Mouse (Mus musculus) G1E (cell line): ENCODE results near the gene Polr2l. TPM values are rescaled to one million over a fixed set of nuclear protein-coding genes. Genes with fewer than 3 reads are reported as not detected.

Source experiments
- ATAC-seq: 2 replicates; pipeline ENCODE4 v1.8.0; 2016; ENCODE audit warnings: mild to moderate bottlenecking; ENCODE audit not compliant: insufficient number of reproducible peaks, poor library complexity, low FRiP score, severe bottlenecking; ENCODE audit errors: extremely low read depth
- DNase-seq: peaks from one replicate; pipeline ENCODE4 v3.0.0; 2012; ENCODE audit warnings: low spot score
- H3K27me3 ChIP-seq: 2 replicates; pipeline ENCODE4 v1.6.1; 2012; ENCODE audit warnings: mild to moderate bottlenecking, low read length, inconsistent platforms; ENCODE audit not compliant: insufficient read depth
- H3K36me3 ChIP-seq: replicated peaks from 2 replicates; pipeline ENCODE3; 2012; ENCODE audit warnings: mild to moderate bottlenecking, inconsistent platforms
- H3K4me1 ChIP-seq: 2 replicates; pipeline ENCODE4 v1.6.1; 2012; ENCODE audit warnings: low read depth, low read length, inconsistent platforms, mixed read lengths; ENCODE audit not compliant: insufficient read depth
- H3K4me3 ChIP-seq: 2 replicates; pipeline ENCODE4 v1.5.1; 2012; ENCODE audit warnings: low read depth, mild to moderate bottlenecking, inconsistent platforms, low read length, moderate library complexity, mixed read lengths
- H3K9me3 ChIP-seq: replicated peaks from 2 replicates; pipeline ENCODE4 v1.6.1; 2012; ENCODE audit warnings: inconsistent platforms
- CTCF ChIP-seq: IDR thresholded peaks from 2 replicates; pipeline ENCODE4 v1.5.1; 2012; ENCODE audit warnings: low read depth, low read length, inconsistent platforms, mixed read lengths
- GATA1 ChIP-seq: IDR thresholded peaks from 2 replicates; pipeline ENCODE4 v1.6.1; 2012; ENCODE audit warnings: borderline replicate concordance, low read length, inconsistent platforms, mixed read lengths
- GATA2 ChIP-seq: IDR thresholded peaks from 2 replicates; pipeline ENCODE4 v1.6.1; 2012; ENCODE audit warnings: low read depth, low read length, inconsistent platforms, borderline replicate concordance
- POLR2AphosphoS5 ChIP-seq: IDR thresholded peaks from 2 replicates; pipeline ENCODE4 v1.6.1; 2012; ENCODE audit warnings: low read depth, low read length, inconsistent platforms; ENCODE audit not compliant: insufficient replicate concordance
- TAL1 ChIP-seq: conservative IDR thresholded peaks from 2 replicates; pipeline ENCODE4 v1.6.1; 2012; ENCODE audit warnings: low read depth, low read length, inconsistent platforms, mixed read lengths
- polyA plus RNA-seq: library from polyadenylated mRNA; stranded (reverse); fragments of >175 nt; gene quantifications from 2 replicates; pipeline ENCODE4 v1.2.3, GENCODE M21; 2012
- total RNA-seq, 2 experiments: library from RNA; stranded (forward) in 1 of 2; stranded (reverse) in 1 of 2; fragments of 200-1000 nt in 1 of 2; fragments of >200 nt in 1 of 2; fragmentation: Nextera tagmentation in 1 of 2; gene quantifications; 2 replicates each; pipeline ENCODE4 v1.2.3; 2014 to 2017

Polr2l gene
- total RNA-seq (2014; fragmentation: Nextera tagmentation) (13.0 and 18.7 TPM in 2 replicates), total RNA-seq (2017) (61.0 and 66.9 TPM in 2 replicates), polyA plus RNA-seq (58.3 and 69.4 TPM in 2 replicates)

DNA sequence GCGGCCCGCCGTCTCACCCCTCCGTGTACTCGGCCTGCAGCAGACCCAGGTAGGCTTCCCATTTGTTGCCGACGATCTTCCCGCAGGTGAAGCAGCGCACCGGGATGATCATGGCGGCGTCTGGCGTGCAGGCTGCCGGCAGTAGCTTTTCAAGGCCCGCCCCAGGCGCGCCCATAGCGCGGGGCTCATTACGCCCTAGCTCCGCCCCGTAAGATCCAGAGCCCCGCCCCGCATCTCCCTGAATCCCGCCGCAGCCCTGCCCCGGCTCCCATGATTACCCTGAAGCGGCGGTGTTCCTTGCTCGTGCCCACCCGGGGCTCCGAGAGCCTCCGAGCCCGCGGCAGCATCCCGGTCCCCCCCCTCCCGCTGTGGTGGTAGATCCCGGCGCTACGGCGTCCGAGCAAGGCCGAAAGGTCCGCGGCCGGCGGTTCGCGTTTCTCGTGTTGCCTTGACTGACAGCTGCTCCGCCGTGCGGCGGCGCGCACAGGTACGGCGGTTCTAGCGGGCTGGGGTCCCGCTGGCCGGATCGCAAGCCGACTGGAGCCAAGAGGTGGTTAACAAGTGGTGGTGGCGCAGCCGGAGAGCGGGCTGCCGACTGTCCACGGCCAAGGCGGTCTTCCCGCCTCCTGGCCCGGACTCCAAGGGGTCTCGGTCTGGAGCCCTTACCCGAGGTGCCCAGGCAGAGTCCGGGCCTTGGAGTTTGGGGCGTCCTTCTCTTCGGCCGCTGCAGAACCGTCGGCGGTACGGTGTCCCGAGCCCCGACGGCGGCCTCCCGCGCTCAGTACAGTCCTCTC is at the start of gene Polr2l, which contains the start of gene Tspan4:
TSS of gene Polr2l (minus strand) at position 122 of the 794 bp plus-strand sequence.
TSS of gene Tspan4 (plus strand) at position 230 of the 794 bp plus-strand sequence.
- Histone ChIP-seq H3K9me3 (no peaks in the 10 kb centered on the region), H3K4me1 (peaks cover 68% of the 10 kb centered on the region), H3K27me3 (no peaks in the 10 kb centered on the region), H3K4me3 (peak within 1 kb of the TSS; percentile 84), H3K36me3 (peaks cover 54% of the 10 kb centered on the region)
- no peak for TF ChIP-seq CTCF
- ATAC-seq = peak; percentile 48
- peak; percentile 73 for DNase-seq

DNA sequence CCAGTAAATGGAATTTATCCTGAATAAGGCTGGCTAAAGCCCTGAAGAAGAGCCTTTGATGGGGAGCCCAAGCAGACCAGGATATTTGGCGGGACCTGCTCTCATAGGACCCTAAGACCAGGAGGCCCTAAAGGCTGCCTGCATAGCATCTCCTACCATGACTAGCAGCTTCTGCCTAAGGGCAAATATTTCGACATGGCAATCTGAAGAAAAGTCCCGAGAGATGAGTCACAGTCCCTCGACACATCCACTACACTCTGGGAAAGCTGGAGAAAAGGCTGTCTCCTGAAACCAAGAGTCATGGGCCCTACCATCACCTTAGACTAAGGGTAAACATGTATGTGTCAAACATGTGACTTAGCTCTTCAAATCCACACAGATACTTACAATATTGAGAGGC is 49.3 kb upstream of the Polr2l start:
- Histone ChIP-seq H3K9me3 (no peaks in the 10 kb centered on the region), H3K4me1 (peaks cover 10% of the 10 kb centered on the region; the same call in 1 of the 2 replicates), H3K27me3 (no peaks in the 10 kb centered on the region), H3K36me3 (peaks cover 98% of the 10 kb centered on the region), H3K4me3 (no peak overlapping the region)
- ATAC-seq (no peak), DNase-seq (no peak)
- no peak for TF ChIP-seq CTCF
- no peak for TF ChIP-seq GATA2
- TF ChIP-seq POLR2AphosphoS5 = no peak
- no peak for TF ChIP-seq GATA1

DNA sequence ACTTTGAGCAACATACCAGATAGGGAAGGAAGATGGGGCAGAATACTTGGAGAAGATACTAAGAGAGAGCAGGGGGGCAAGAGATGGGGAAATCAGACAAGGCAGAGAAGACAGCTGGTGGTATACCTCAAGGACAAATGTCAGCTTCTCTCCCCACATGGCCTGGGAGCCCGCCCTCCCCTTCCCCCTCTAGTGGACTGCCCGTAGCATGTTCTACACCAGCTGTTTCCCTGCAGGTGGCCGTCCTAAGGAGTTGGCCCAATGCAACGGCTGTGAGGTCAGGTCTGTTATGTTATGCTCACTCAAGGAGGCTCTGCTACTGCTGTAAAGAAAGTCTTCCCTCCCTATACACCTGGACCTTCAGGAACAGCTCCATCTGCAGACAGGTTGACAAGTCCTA is 48.1 kb upstream of the Polr2l start:
- no peaks in the 10 kb centered on the region for H3K9me3 ChIP-seq
- TF ChIP-seq CTCF (no peak), TAL1 (no peak), GATA2 (no peak), POLR2AphosphoS5 (no peak), GATA1 (no peak)
- ATAC-seq = no peak
- no peak for DNase-seq
- no peaks in the 10 kb centered on the region for H3K27me3 ChIP-seq
- H3K4me3 ChIP-seq = no peak overlapping the region
- peaks cover 98% of the 10 kb centered on the region for H3K36me3 ChIP-seq
- H3K4me1 ChIP-seq = peaks cover 16% of the 10 kb centered on the region

DNA sequence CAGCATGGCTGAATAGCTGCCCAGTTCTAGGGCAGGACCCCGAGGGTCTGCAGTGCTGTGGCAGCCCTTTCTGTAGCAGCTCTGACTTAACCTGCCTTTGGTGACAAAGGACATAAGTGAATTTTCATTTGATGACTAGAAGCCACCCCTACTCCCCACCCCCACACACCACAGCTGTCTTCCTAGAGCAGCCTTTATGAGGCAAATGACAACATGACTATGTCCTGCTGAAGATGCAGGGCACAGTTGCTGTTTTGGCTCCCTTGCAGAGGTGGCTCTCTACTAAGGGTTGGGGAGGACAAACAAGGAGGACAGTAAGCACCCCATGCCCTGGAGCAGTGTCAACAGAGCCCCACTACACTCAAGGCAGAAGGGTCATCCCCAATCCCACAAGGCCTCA is 44.9 kb upstream of the Polr2l start:
- Histone ChIP-seq H3K4me3 (no peak overlapping the region), H3K9me3 (no peaks in the 10 kb centered on the region), H3K27me3 (no peaks in the 10 kb centered on the region), H3K4me1 (peaks cover 10% of the 10 kb centered on the region), H3K36me3 (peaks cover 95% of the 10 kb centered on the region)
- ATAC-seq = no peak
- TF ChIP-seq GATA2 (no peak), CTCF (no peak), GATA1 (no peak), POLR2AphosphoS5 (no peak)
- DNase-seq = no peak

GRCm38 (mm10) chr7:141518926-141519325 is 44.0 kb upstream of the Polr2l start:
- no peaks in the 10 kb centered on the region for H3K27me3 ChIP-seq
- ATAC-seq (no peak), DNase-seq (no peak)
- no peaks in the 10 kb centered on the region for H3K9me3 ChIP-seq
- H3K36me3 ChIP-seq = peaks cover 89% of the 10 kb centered on the region
- TF ChIP-seq POLR2AphosphoS5 = no peak
- no peak for TF ChIP-seq GATA2
- TF ChIP-seq GATA1 = no peak
- no peak for TF ChIP-seq CTCF
- TF ChIP-seq TAL1 = no peak
- peaks cover 10% of the 10 kb centered on the region for H3K4me1 ChIP-seq
- no peak overlapping the region; the same call in 1 of the 2 replicates for H3K4me3 ChIP-seq

- ATAC-seq = no peak
- peaks cover 89% of the 10 kb centered on the region for H3K36me3 ChIP-seq
- peaks cover 10% of the 10 kb centered on the region for H3K4me1 ChIP-seq
- H3K9me3 ChIP-seq = no peaks in the 10 kb centered on the region
- no peaks in the 10 kb centered on the region for H3K27me3 ChIP-seq
- DNase-seq = no peak
- H3K4me3 ChIP-seq = no peak overlapping the region
- TF ChIP-seq TAL1 = no peak
- TF ChIP-seq CTCF = no peak
- no peak for TF ChIP-seq GATA1
- no peak for TF ChIP-seq POLR2AphosphoS5
- TF ChIP-seq GATA2 = no peak
Measured at GRCm38 (mm10) chr7:141518296-141518695, 43.4 kb upstream of the Polr2l start.

- DNase-seq = no peak
- no peak for ATAC-seq
- H3K36me3 ChIP-seq = peaks cover 88% of the 10 kb centered on the region
- TF ChIP-seq CTCF (no peak), GATA2 (no peak), GATA1 (no peak), TAL1 (no peak), POLR2AphosphoS5 (no peak)
- H3K4me1 ChIP-seq = peaks cover 10% of the 10 kb centered on the region
- no peak overlapping the region for H3K4me3 ChIP-seq
- no peaks in the 10 kb centered on the region for H3K9me3 ChIP-seq
- no peaks in the 10 kb centered on the region for H3K27me3 ChIP-seq
Measured at GRCm38 (mm10) chr7:141517638-141518037, 42.7 kb upstream of the Polr2l start.
